Mouse (Mus musculus) stomach, postnatal 0 days (tissue): ENCODE data around the gene Gtf2ird1. TPM values are rescaled to one million over a fixed set of nuclear protein-coding genes. Genes with fewer than 3 reads are reported as not detected.

Source experiments
- ATAC-seq: fragments of 200-750 bp; cut with Nextera tagmentation; 2 replicates; pipeline ENCODE4 v1.8.0; 2017; ENCODE audit not compliant: low FRiP score, low TSS enrichment
- DNase-seq: peaks from one replicate; pipeline ENCODE4 v3.0.0-alpha.2; 2016; ENCODE audit warnings: low spot score
- H3K27ac ChIP-seq: fragments of 300-500 bp; sonication (generic); replicated peaks from 2 replicates; pipeline ENCODE4 v1.5.1; 2014; ENCODE audit warnings: mild to moderate bottlenecking, control low read depth
- H3K27me3 ChIP-seq: fragments of 300-500 bp; sonication (generic); 2 replicates; pipeline ENCODE4 v1.6.1; 2014; ENCODE audit warnings: low read length; ENCODE audit not compliant: control insufficient read depth, insufficient read depth
- H3K36me3 ChIP-seq: fragments of 300-500 bp; sonication (generic); 2 replicates; pipeline ENCODE4 v1.6.1; 2014; ENCODE audit warnings: low read length, mixed read lengths; ENCODE audit not compliant: control insufficient read depth, insufficient read depth
- H3K4me1 ChIP-seq: fragments of 300-500 bp; sonication (generic); replicated peaks from 2 replicates; pipeline ENCODE4 v1.6.1; 2014; ENCODE audit warnings: antibody characterized with exemption; ENCODE audit not compliant: control insufficient read depth, insufficient read depth
- H3K4me2 ChIP-seq: fragments of 300-500 bp; sonication (generic); replicated peaks from 2 replicates; pipeline ENCODE4 v1.6.1; 2014; ENCODE audit warnings: low read depth, mild to moderate bottlenecking, control low read depth, moderate library complexity
- H3K4me3 ChIP-seq: fragments of 300-500 bp; sonication (generic); 2 replicates; pipeline ENCODE4 v1.5.1; 2014; ENCODE audit warnings: low read depth, low read length, control low read depth
- H3K9ac ChIP-seq: fragments of 300-500 bp; sonication (generic); 2 replicates; pipeline ENCODE4 v1.6.1; 2014; ENCODE audit warnings: mild to moderate bottlenecking, low read length, control low read depth, mixed read lengths
- H3K9me3 ChIP-seq: fragments of 300-500 bp; sonication (generic); 2 replicates; pipeline ENCODE4 v1.6.1; 2016; ENCODE audit warnings: low read length; ENCODE audit not compliant: control insufficient read depth
- CTCF ChIP-seq: IDR thresholded peaks from 2 replicates; pipeline ENCODE4 v1.5.1; 2016; ENCODE audit warnings: antibody characterized with exemption, low read depth, mild to moderate bottlenecking, moderate library complexity
- EP300 ChIP-seq: optimal IDR thresholded peaks from 2 replicates; pipeline ENCODE3; 2016; ENCODE audit warnings: antibody characterized with exemption
- WGBS: fragments of 180-500 bp; shearing (Covaris S2); extraction: QIAGEN DNeasy Blood & Tissue Kit; methylation state at CpG from one replicate; pipeline ENCODE4 v1.1.7; 2014; 5-methylcytosine and 5-hydroxymethylcytosine counted together
- polyA plus RNA-seq: library from polyadenylated mRNA; unstranded; fragments of >200 nt; fragmentation: Nextera tagmentation; extraction: Ambion mirVana; gene quantifications from 2 replicates; pipeline ENCODE4 v1.2.1, GENCODE M21; 2015

Gene Gtf2ird1
- polyA plus RNA-seq, 1 experiment from 2014 or later, result 42.4 TPM

GRCm38 (mm10) chr5:134393624-134394023, 62.9 kb downstream of the Gtf2ird1 start:
- H3K36me3 ChIP-seq, result peaks cover 30% of the 10 kb centered on the region
- H3K4me2 ChIP-seq, result no peak overlapping the region
- no peaks in the 10 kb centered on the region for H3K4me1 ChIP-seq
- H3K27me3 ChIP-seq, result no peaks in the 10 kb centered on the region
- H3K9ac ChIP-seq, result no peak overlapping the region
- H3K4me3 ChIP-seq, result no peak overlapping the region
- DNase-seq (no peak), ATAC-seq (no peak)
- WGBS, result 63% methylated on average over 6 of the region's 6 CpGs
- no peaks in the 10 kb centered on the region for H3K9me3 ChIP-seq
- TF ChIP-seq CTCF (no peak), EP300 (no peak)
- H3K27ac ChIP-seq, result no peak overlapping the region

- Histone ChIP-seq H3K27me3 (no peaks in the 10 kb centered on the region), H3K27ac (no peak overlapping the region), H3K4me1 (no peaks in the 10 kb centered on the region), H3K9me3 (no peaks in the 10 kb centered on the region), H3K9ac (no peak overlapping the region), H3K4me3 (no peak overlapping the region), H3K4me2 (no peak overlapping the region), H3K36me3 (peaks cover 31% of the 10 kb centered on the region)
- no peak for ATAC-seq
- TF ChIP-seq EP300 (no peak), CTCF (peak; percentile 87)
- 68% methylated on average over 2 of the region's 2 CpGs for WGBS
- peak; percentile 81 for DNase-seq
Observed at GRCm38 (mm10) chr5:134385106-134385505, 71.4 kb downstream of the Gtf2ird1 start.

GRCm38 (mm10) chr5:134375256-134375655, 81.3 kb downstream of the Gtf2ird1 start:
- Histone ChIP-seq H3K27me3 (no peaks in the 10 kb centered on the region), H3K36me3 (0 out of 2 replicates have a peak, but pooled peaks cover 6% of the 10 kb centered on the region), H3K27ac (no peak overlapping the region), H3K4me2 (no peak overlapping the region), H3K4me1 (no peaks in the 10 kb centered on the region), H3K9ac (no peak overlapping the region), H3K9me3 (no peaks in the 10 kb centered on the region), H3K4me3 (no peak overlapping the region)
- TF ChIP-seq CTCF, result no peak
- no peak for TF ChIP-seq EP300
- no peak for DNase-seq
- WGBS, result 79% methylated on average over 1 of the region's 1 CpGs
- ATAC-seq, result 0 out of 2 replicates have a peak, but pooled peaks have one; percentile 2

- DNase-seq, result no peak
- H3K4me1 ChIP-seq, result no peaks in the 10 kb centered on the region
Observed at GRCm38 (mm10) chr5:134374546-134374945, 82.0 kb downstream of the Gtf2ird1 start.

GRCm38 (mm10) chr5:134373912-134374488, 82.5 kb downstream of the Gtf2ird1 start:
- Histone ChIP-seq H3K4me1 (no peaks in the 10 kb centered on the region), H3K4me3 (no peak overlapping the region), H3K27ac (peak overlapping the region; percentile 63), H3K9ac (no peak overlapping the region), H3K4me2 (no peak overlapping the region), H3K27me3 (no peaks in the 10 kb centered on the region), H3K36me3 (0 out of 2 replicates have a peak, but pooled peaks cover 6% of the 10 kb centered on the region), H3K9me3 (no peaks in the 10 kb centered on the region)
- TF ChIP-seq CTCF, result peak; percentile 96
- TF ChIP-seq EP300, result no peak
- 64% methylated on average over 9 of the region's 9 CpGs for WGBS
- DNase-seq (peak; percentile 55), ATAC-seq (peak; percentile 32; the same call in 1 of the 2 replicates)

More at GRCm38 (mm10) chr5:134374546-134374945, 82.0 kb downstream of the Gtf2ird1 start:
- no peaks in the 10 kb centered on the region for H3K27me3 ChIP-seq
- no peaks in the 10 kb centered on the region for H3K9me3 ChIP-seq
- no peak overlapping the region for H3K4me2 ChIP-seq
- 0 out of 2 replicates have a peak, but pooled peaks cover 6% of the 10 kb centered on the region for H3K36me3 ChIP-seq
- ATAC-seq, result peak; percentile 43; the same call in 1 of the 2 replicates
- H3K4me3 ChIP-seq, result no peak overlapping the region
- H3K9ac ChIP-seq, result no peak overlapping the region
- peak overlapping the region; percentile 63 for H3K27ac ChIP-seq
- no peak for TF ChIP-seq EP300
- no peak for TF ChIP-seq CTCF

- H3K27me3 ChIP-seq, result no peaks in the 10 kb centered on the region
- no peaks in the 10 kb centered on the region for H3K9me3 ChIP-seq
- H3K4me3 ChIP-seq, result no peak overlapping the region
- TF ChIP-seq EP300, result no peak
- peak; percentile 61 for TF ChIP-seq CTCF
- 94% methylated on average over 6 of the region's 6 CpGs for WGBS
- H3K9ac ChIP-seq, result no peak overlapping the region
- no peak overlapping the region for H3K4me2 ChIP-seq
- H3K27ac ChIP-seq, result no peak overlapping the region
- ATAC-seq (no peak), DNase-seq (no peak)
- H3K4me1 ChIP-seq, result no peaks in the 10 kb centered on the region
- H3K36me3 ChIP-seq, result 0 out of 2 replicates have a peak, but pooled peaks cover 6% of the 10 kb centered on the region
Observed at GRCm38 (mm10) chr5:134372926-134373658, 83.4 kb downstream of the Gtf2ird1 start.
